Mouse (Mus musculus): ENCODE data around the gene Slc10a1. TPM values are rescaled to one million over a fixed set of nuclear protein-coding genes. Genes with fewer than 3 reads are reported as not detected.

Slc10a1 gene
- polyA plus RNA-seq, 1 experiment from 2014 or later, result 0.51 TPM

- Histone ChIP-seq H3K4me1 (replicated peaks; ENCODE audit: control insufficient read depth, insufficient read depth, low read length) (no peaks in the 10 kb centered on the region), H3K4me2 (replicated peaks; ENCODE audit: low read depth, low read length) (no peak overlapping the region), H3K27me3 (ENCODE audit: control insufficient read depth, insufficient read depth, low read length) (no peaks in the 10 kb centered on the region), H3K4me3 (ENCODE audit: low read depth, low read length) (no peak overlapping the region), H3K9me3 (ENCODE audit: control insufficient read depth, low read length) (no peaks in the 10 kb centered on the region), H3K9ac (ENCODE audit: low read depth, low read length) (no peak overlapping the region), H3K27ac (ENCODE audit: low read depth, low read length) (no peak overlapping the region), H3K36me3 (ENCODE audit: control insufficient read depth, insufficient read depth, low read length) (peaks cover 6% of the 10 kb centered on the region; the same call in 1 of the 2 replicates)
- WGBS, result 83% methylated on average over 3 of the region's 3 CpGs
- ATAC-seq (ENCODE audit: low FRiP score) (no peak), DNase-seq (ENCODE audit: low spot score) (no peak)
Measured at GRCm38 (mm10) chr12:80943395-80943794, 25.1 kb downstream of the Slc10a1 start.

- H3K4me1 ChIP-seq (replicated peaks; ENCODE audit: control insufficient read depth, insufficient read depth, low read length), result no peaks in the 10 kb centered on the region
- no peaks in the 10 kb centered on the region for H3K9me3 ChIP-seq (ENCODE audit: control insufficient read depth, low read length)
- no peak overlapping the region for H3K27ac ChIP-seq (ENCODE audit: low read depth, low read length)
- DNase-seq (ENCODE audit: low spot score) (no peak), ATAC-seq (ENCODE audit: low FRiP score) (no peak)
- no peak overlapping the region for H3K4me2 ChIP-seq (replicated peaks; ENCODE audit: low read depth, low read length)
- no peaks in the 10 kb centered on the region for H3K27me3 ChIP-seq (ENCODE audit: control insufficient read depth, insufficient read depth, low read length)
- H3K36me3 ChIP-seq (ENCODE audit: control insufficient read depth, insufficient read depth, low read length), result no peaks in the 10 kb centered on the region
- 96% methylated on average over 3 of the region's 3 CpGs for WGBS
- no peak overlapping the region for H3K4me3 ChIP-seq (ENCODE audit: low read depth, low read length)
- no peak overlapping the region for H3K9ac ChIP-seq (ENCODE audit: low read depth, low read length)
Measured at GRCm38 (mm10) chr12:80941886-80942285, 26.6 kb downstream of the Slc10a1 start.

- no peak overlapping the region for H3K4me2 ChIP-seq (replicated peaks; ENCODE audit: low read depth, low read length)
- DNase-seq (ENCODE audit: low spot score) (no peak), ATAC-seq (ENCODE audit: low FRiP score) (no peak)
- no peak overlapping the region for H3K27ac ChIP-seq (ENCODE audit: low read depth, low read length)
- H3K9ac ChIP-seq (ENCODE audit: low read depth, low read length), result no peak overlapping the region
- H3K27me3 ChIP-seq (ENCODE audit: control insufficient read depth, insufficient read depth, low read length), result no peaks in the 10 kb centered on the region
- no peaks in the 10 kb centered on the region for H3K4me1 ChIP-seq (replicated peaks; ENCODE audit: control insufficient read depth, insufficient read depth, low read length)
- WGBS, result 82% methylated on average over 4 of the region's 4 CpGs
- no peak overlapping the region for H3K4me3 ChIP-seq (ENCODE audit: low read depth, low read length)
- H3K9me3 ChIP-seq (ENCODE audit: control insufficient read depth, low read length), result no peaks in the 10 kb centered on the region
- no peaks in the 10 kb centered on the region for H3K36me3 ChIP-seq (ENCODE audit: control insufficient read depth, insufficient read depth, low read length)
Measured at GRCm38 (mm10) chr12:80939165-80939564, 29.3 kb downstream of the Slc10a1 start.

GRCm38 (mm10) chr12:80938642-80939041 is 29.9 kb downstream of the Slc10a1 start:
- no peaks in the 10 kb centered on the region for H3K9me3 ChIP-seq (ENCODE audit: control insufficient read depth, low read length)
- no peaks in the 10 kb centered on the region for H3K27me3 ChIP-seq (ENCODE audit: control insufficient read depth, insufficient read depth, low read length)
- no peak overlapping the region for H3K9ac ChIP-seq (ENCODE audit: low read depth, low read length)
- H3K4me3 ChIP-seq (ENCODE audit: low read depth, low read length), result no peak overlapping the region
- WGBS, result 65% methylated on average over 5 of the region's 5 CpGs
- no peaks in the 10 kb centered on the region for H3K4me1 ChIP-seq (replicated peaks; ENCODE audit: control insufficient read depth, insufficient read depth, low read length)
- H3K4me2 ChIP-seq (replicated peaks; ENCODE audit: low read depth, low read length), result no peak overlapping the region
- no peak for ATAC-seq (ENCODE audit: low FRiP score)
- H3K27ac ChIP-seq (ENCODE audit: low read depth, low read length), result no peak overlapping the region
- H3K36me3 ChIP-seq (ENCODE audit: control insufficient read depth, insufficient read depth, low read length), result no peaks in the 10 kb centered on the region
- DNase-seq (ENCODE audit: low spot score), result no peak

- Histone ChIP-seq H3K27ac (ENCODE audit: low read depth, low read length) (no peak overlapping the region), H3K4me1 (replicated peaks; ENCODE audit: control insufficient read depth, insufficient read depth, low read length) (no peaks in the 10 kb centered on the region), H3K9ac (ENCODE audit: low read depth, low read length) (no peak overlapping the region), H3K9me3 (ENCODE audit: control insufficient read depth, low read length) (no peaks in the 10 kb centered on the region), H3K36me3 (ENCODE audit: control insufficient read depth, insufficient read depth, low read length) (no peaks in the 10 kb centered on the region), H3K4me3 (ENCODE audit: low read depth, low read length) (no peak overlapping the region), H3K27me3 (ENCODE audit: control insufficient read depth, insufficient read depth, low read length) (no peaks in the 10 kb centered on the region), H3K4me2 (replicated peaks; ENCODE audit: low read depth, low read length) (no peak overlapping the region)
- ATAC-seq (ENCODE audit: low FRiP score) (no peak), DNase-seq (ENCODE audit: low spot score) (no peak)
- WGBS, result 83% methylated on average over 9 of the region's 9 CpGs
Measured at GRCm38 (mm10) chr12:80937331-80938029, 31.0 kb downstream of the Slc10a1 start.

- Histone ChIP-seq H3K27ac (ENCODE audit: low read depth, low read length) (no peak overlapping the region), H3K4me1 (replicated peaks; ENCODE audit: control insufficient read depth, insufficient read depth, low read length) (no peaks in the 10 kb centered on the region), H3K4me3 (ENCODE audit: low read depth, low read length) (no peak overlapping the region), H3K9me3 (ENCODE audit: control insufficient read depth, low read length) (no peaks in the 10 kb centered on the region), H3K9ac (ENCODE audit: low read depth, low read length) (no peak overlapping the region), H3K4me2 (replicated peaks; ENCODE audit: low read depth, low read length) (no peak overlapping the region), H3K27me3 (ENCODE audit: control insufficient read depth, insufficient read depth, low read length) (no peaks in the 10 kb centered on the region), H3K36me3 (ENCODE audit: control insufficient read depth, insufficient read depth, low read length) (no peaks in the 10 kb centered on the region)
- no peak for DNase-seq (ENCODE audit: low spot score)
- ATAC-seq (ENCODE audit: low FRiP score), result no peak
- WGBS, result 79% methylated on average over 2 of the region's 2 CpGs
Measured at GRCm38 (mm10) chr12:80936751-80937150, 31.8 kb downstream of the Slc10a1 start.

- DNase-seq (ENCODE audit: low spot score) (no peak), ATAC-seq (ENCODE audit: low FRiP score) (no peak)
- 90% methylated on average over 1 of the region's 1 CpGs for WGBS
- Histone ChIP-seq H3K9me3 (ENCODE audit: control insufficient read depth, low read length) (no peaks in the 10 kb centered on the region), H3K4me1 (replicated peaks; ENCODE audit: control insufficient read depth, insufficient read depth, low read length) (no peaks in the 10 kb centered on the region), H3K27me3 (ENCODE audit: control insufficient read depth, insufficient read depth, low read length) (no peaks in the 10 kb centered on the region), H3K4me2 (replicated peaks; ENCODE audit: low read depth, low read length) (no peak overlapping the region), H3K9ac (ENCODE audit: low read depth, low read length) (no peak overlapping the region), H3K4me3 (ENCODE audit: low read depth, low read length) (no peak overlapping the region), H3K36me3 (ENCODE audit: control insufficient read depth, insufficient read depth, low read length) (no peaks in the 10 kb centered on the region), H3K27ac (ENCODE audit: low read depth, low read length) (no peak overlapping the region)
Measured at GRCm38 (mm10) chr12:80932865-80933264, 35.6 kb downstream of the Slc10a1 start.

- no peak for ATAC-seq (ENCODE audit: low FRiP score)
- H3K9me3 ChIP-seq (ENCODE audit: control insufficient read depth, low read length), result no peaks in the 10 kb centered on the region
- DNase-seq (ENCODE audit: low spot score), result no peak
- H3K27me3 ChIP-seq (ENCODE audit: control insufficient read depth, insufficient read depth, low read length), result no peaks in the 10 kb centered on the region
- H3K4me2 ChIP-seq (replicated peaks; ENCODE audit: low read depth, low read length), result no peak overlapping the region
- WGBS, result 87% methylated on average over 3 of the region's 3 CpGs
- no peaks in the 10 kb centered on the region for H3K36me3 ChIP-seq (ENCODE audit: control insufficient read depth, insufficient read depth, low read length)
- H3K27ac ChIP-seq (ENCODE audit: low read depth, low read length), result no peak overlapping the region
- H3K4me1 ChIP-seq (replicated peaks; ENCODE audit: control insufficient read depth, insufficient read depth, low read length), result no peaks in the 10 kb centered on the region
- H3K9ac ChIP-seq (ENCODE audit: low read depth, low read length), result no peak overlapping the region
- H3K4me3 ChIP-seq (ENCODE audit: low read depth, low read length), result no peak overlapping the region
Measured at GRCm38 (mm10) chr12:80931402-80932140, 36.9 kb downstream of the Slc10a1 start.

GRCm38 (mm10) chr12:80930141-80930540 is 38.4 kb downstream of the Slc10a1 start:
- H3K27me3 ChIP-seq (ENCODE audit: control insufficient read depth, insufficient read depth, low read length), result no peaks in the 10 kb centered on the region
- no peak overlapping the region for H3K9ac ChIP-seq (ENCODE audit: low read depth, low read length)
- H3K4me2 ChIP-seq (replicated peaks; ENCODE audit: low read depth, low read length), result no peak overlapping the region
- WGBS, result 91% methylated on average over 7 of the region's 7 CpGs
- H3K27ac ChIP-seq (ENCODE audit: low read depth, low read length), result no peak overlapping the region
- H3K4me3 ChIP-seq (ENCODE audit: low read depth, low read length), result no peak overlapping the region
- ATAC-seq (ENCODE audit: low FRiP score) (no peak), DNase-seq (ENCODE audit: low spot score) (no peak)
- no peaks in the 10 kb centered on the region for H3K4me1 ChIP-seq (replicated peaks; ENCODE audit: control insufficient read depth, insufficient read depth, low read length)
- no peaks in the 10 kb centered on the region for H3K9me3 ChIP-seq (ENCODE audit: control insufficient read depth, low read length)
- no peaks in the 10 kb centered on the region for H3K36me3 ChIP-seq (ENCODE audit: control insufficient read depth, insufficient read depth, low read length)
